Mouse (Mus musculus): ENCODE measurements around the gene Arhgdib.

The Arhgdib gene

GRCm38 (mm10) chr6:136952930-136953329 lies 11.2 kb upstream of the Arhgdib start:
- no peak for DNase-seq (ENCODE audit: extremely low spot score, low read depth, low spot score)

GRCm38 (mm10) chr6:136950171-136950570 lies 8.5 kb upstream of the Arhgdib start:
- no peak for DNase-seq (ENCODE audit: extremely low spot score, low read depth, low spot score)

- no peak for DNase-seq (ENCODE audit: extremely low spot score, low read depth, low spot score)
These were observed 6.0 kb upstream of the Arhgdib start for GRCm38 (mm10) chr6:136947716-136948115.

- no peak for DNase-seq (ENCODE audit: extremely low spot score, low read depth, low spot score)
These were observed 5.2 kb upstream of the Arhgdib start for GRCm38 (mm10) chr6:136946943-136947342.

GRCm38 (mm10) chr6:136946241-136946640 lies 4.5 kb upstream of the Arhgdib start:
- DNase-seq (ENCODE audit: extremely low spot score, low read depth, low spot score), result no peak

- DNase-seq (ENCODE audit: extremely low spot score, low read depth, low spot score), result no peak
These were observed 2.8 kb upstream of the Arhgdib start for GRCm38 (mm10) chr6:136944511-136944910.

- no peak for DNase-seq (ENCODE audit: extremely low spot score, low read depth, low spot score)
These were observed 1.7 kb upstream of the Arhgdib start for GRCm38 (mm10) chr6:136943392-136943791.

GRCm38 (mm10) chr6:136942280-136942679 lies 581 bp upstream of the Arhgdib start:
- no peak for DNase-seq (ENCODE audit: extremely low spot score, low read depth, low spot score)

- no peak for DNase-seq (ENCODE audit: extremely low spot score, low read depth, low spot score)
These were observed 1.3 kb downstream of the Arhgdib start for GRCm38 (mm10) chr6:136940188-136940960.

GRCm38 (mm10) chr6:136939326-136940187 lies 2.1 kb downstream of the Arhgdib start:
- DNase-seq (ENCODE audit: extremely low spot score, low read depth, low spot score), result no peak

- DNase-seq (ENCODE audit: extremely low spot score, low read depth, low spot score), result no peak
These were observed 3.2 kb downstream of the Arhgdib start for GRCm38 (mm10) chr6:136938331-136939126.

GRCm38 (mm10) chr6:136937117-136937516 lies 4.6 kb downstream of the Arhgdib start:
- no peak for DNase-seq (ENCODE audit: extremely low spot score, low read depth, low spot score)

GRCm38 (mm10) chr6:136936361-136936760 lies 5.3 kb downstream of the Arhgdib start:
- no peak for DNase-seq (ENCODE audit: extremely low spot score, low read depth, low spot score)

GRCm38 (mm10) chr6:136935233-136935632 lies 6.5 kb downstream of the Arhgdib start:
- DNase-seq (ENCODE audit: extremely low spot score, low read depth, low spot score), result no peak

GRCm38 (mm10) chr6:136934068-136934467 lies 7.6 kb downstream of the Arhgdib start:
- DNase-seq (ENCODE audit: extremely low spot score, low read depth, low spot score), result no peak

- DNase-seq (ENCODE audit: extremely low spot score, low read depth, low spot score), result no peak
These were observed 10.5 kb downstream of the Arhgdib start for GRCm38 (mm10) chr6:136931246-136931645.

- no peak for DNase-seq (ENCODE audit: extremely low spot score, low read depth, low spot score)
These were observed 11.0 kb downstream of the Arhgdib start for GRCm38 (mm10) chr6:136930677-136931076.

GRCm38 (mm10) chr6:136927626-136928025 lies 14.1 kb downstream of the Arhgdib start:
- no peak for DNase-seq (ENCODE audit: extremely low spot score, low read depth, low spot score)

- DNase-seq (ENCODE audit: extremely low spot score, low read depth, low spot score), result no peak
These were observed 16.6 kb downstream of the Arhgdib start for GRCm38 (mm10) chr6:136925049-136925448.

- no peak for DNase-seq (ENCODE audit: extremely low spot score, low read depth, low spot score)
These were observed 18.2 kb downstream of the Arhgdib start, which contains the start of gene Pde6h for GRCm38 (mm10) chr6:136923532-136923931. Gene Pde6h (plus strand): TSS chr6:136923832.

GRCm38 (mm10) chr6:136922871-136923270 lies 18.8 kb downstream of the Arhgdib start:
- DNase-seq (ENCODE audit: extremely low spot score, low read depth, low spot score), result no peak

Measured in hindlimb bud, embryonic 11.5 days (tissue).